Mouse (Mus musculus): Measurements from ENCODE around the gene Rhag.

GRCm38 (mm10) chr17:40855065-40855464 lies 44.1 kb downstream of the Rhag start:
- no peak for TF ChIP-seq CTCF (IDR thresholded peaks at IDR 0.05; ENCODE audit: insufficient read depth, low read length)
- no peak for TF ChIP-seq POLR2A (IDR thresholded peaks at IDR 0.05; ENCODE audit: borderline replicate concordance, extremely low read depth, low read depth, low read length)

Data from lung, adult 2 months (tissue).